Mouse (Mus musculus): Measurements from ENCODE around the gene Csnk2a2.

- TF ChIP-seq CTCF (conservative IDR thresholded peaks at IDR 0.05; ENCODE audit: insufficient read depth, insufficient read length, low read depth, low read length) (no peak), POLR2A (IDR thresholded peaks at IDR 0.05; ENCODE audit: low read depth, low read length) (no peak)
Observed at GRCm38 (mm10) chr8:95397201-95397600, 92.6 kb downstream of the Csnk2a2 start.
